Mouse (Mus musculus): ENCODE data around the gene Mesd. TPM values are rescaled to one million over a fixed set of nuclear protein-coding genes. Genes with fewer than 3 reads are reported as not detected.
A peak's percentile ranks its signal among the peaks of the same experiment; 100 is the strongest.

Gene Mesd
- polyA plus RNA-seq, 1 experiment from 2014 or later: 113 TPM

- H3K9me3 ChIP-seq: no peaks in the 10 kb centered on the region
- 68% methylated on average over 9 of the region's 9 CpGs for WGBS
- H3K36me3 ChIP-seq: no peaks in the 10 kb centered on the region
- peaks cover 19% of the 10 kb centered on the region for H3K4me1 ChIP-seq
- no peaks in the 10 kb centered on the region for H3K27me3 ChIP-seq
- ATAC-seq (ENCODE audit: insufficient number of reproducible peaks, insufficient read depth, low FRiP score, low TSS enrichment, low read depth): no peak
- no peak overlapping the region for H3K4me3 ChIP-seq
- no peak overlapping the region for H3K4me2 ChIP-seq
- no peak overlapping the region for H3K9ac ChIP-seq
- no peak overlapping the region; the same call in 1 of the 2 replicates for H3K27ac ChIP-seq
Measured at GRCm38 (mm10) chr7:83856353-83857207, 27.7 kb upstream of the Mesd start.

GRCm38 (mm10) chr7:83857208-83857488, 27.1 kb upstream of the Mesd start:
- no peak for ATAC-seq (ENCODE audit: insufficient number of reproducible peaks, insufficient read depth, low FRiP score, low TSS enrichment, low read depth)
- H3K4me2 ChIP-seq: no peak overlapping the region
- 82% methylated on average over 2 of the region's 2 CpGs for WGBS
- no peak overlapping the region for H3K9ac ChIP-seq
- no peak overlapping the region for H3K4me3 ChIP-seq
- H3K4me1 ChIP-seq: peaks cover 16% of the 10 kb centered on the region
- H3K36me3 ChIP-seq: no peaks in the 10 kb centered on the region
- no peaks in the 10 kb centered on the region for H3K27me3 ChIP-seq
- H3K27ac ChIP-seq: no peak overlapping the region; the same call in 1 of the 2 replicates
- H3K9me3 ChIP-seq: no peaks in the 10 kb centered on the region

- WGBS: 95% methylated on average over 3 of the region's 3 CpGs
- Histone ChIP-seq H3K4me2 (no peak overlapping the region), H3K36me3 (no peaks in the 10 kb centered on the region), H3K4me3 (no peak overlapping the region), H3K27ac (no peak overlapping the region), H3K9ac (no peak overlapping the region), H3K4me1 (peaks cover 8% of the 10 kb centered on the region), H3K27me3 (no peaks in the 10 kb centered on the region), H3K9me3 (no peaks in the 10 kb centered on the region)
- no peak for ATAC-seq (ENCODE audit: insufficient number of reproducible peaks, insufficient read depth, low FRiP score, low TSS enrichment, low read depth)
Measured at GRCm38 (mm10) chr7:83857921-83858320, 26.3 kb upstream of the Mesd start.

- H3K27me3 ChIP-seq: no peaks in the 10 kb centered on the region
- no peak overlapping the region for H3K4me2 ChIP-seq
- H3K9me3 ChIP-seq: no peaks in the 10 kb centered on the region
- H3K4me1 ChIP-seq: peaks cover 7% of the 10 kb centered on the region; the same call in 1 of the 2 replicates
- no peak overlapping the region for H3K4me3 ChIP-seq
- WGBS: 35% methylated on average over 4 of the region's 4 CpGs
- H3K9ac ChIP-seq: no peak overlapping the region
- no peak for ATAC-seq (ENCODE audit: insufficient number of reproducible peaks, insufficient read depth, low FRiP score, low TSS enrichment, low read depth)
- no peak overlapping the region for H3K27ac ChIP-seq
- H3K36me3 ChIP-seq: no peaks in the 10 kb centered on the region
Measured at GRCm38 (mm10) chr7:83859378-83860083, 24.7 kb upstream of the Mesd start.

GRCm38 (mm10) chr7:83863554-83863953, 20.7 kb upstream of the Mesd start:
- 45% methylated on average over 2 of the region's 2 CpGs for WGBS

GRCm38 (mm10) chr7:83868200-83868599, 16.1 kb upstream of the Mesd start:
- no peak overlapping the region for H3K9ac ChIP-seq
- no peaks in the 10 kb centered on the region for H3K27me3 ChIP-seq
- no peak for ATAC-seq (ENCODE audit: insufficient number of reproducible peaks, insufficient read depth, low FRiP score, low TSS enrichment, low read depth)
- no peak overlapping the region for H3K4me3 ChIP-seq
- no peak overlapping the region for H3K27ac ChIP-seq
- H3K4me1 ChIP-seq: no peaks in the 10 kb centered on the region
- H3K36me3 ChIP-seq: no peaks in the 10 kb centered on the region
- H3K4me2 ChIP-seq: no peak overlapping the region
- 82% methylated on average over 3 of the region's 3 CpGs for WGBS
- no peaks in the 10 kb centered on the region for H3K9me3 ChIP-seq

More at GRCm38 (mm10) chr7:83863554-83863953, 20.7 kb upstream of the Mesd start:
- Histone ChIP-seq H3K27ac (no peak overlapping the region), H3K36me3 (no peaks in the 10 kb centered on the region), H3K4me2 (no peak overlapping the region), H3K9me3 (no peaks in the 10 kb centered on the region), H3K4me1 (peaks cover 5% of the 10 kb centered on the region; the same call in 1 of the 2 replicates), H3K27me3 (no peaks in the 10 kb centered on the region), H3K9ac (no peak overlapping the region), H3K4me3 (no peak overlapping the region)
- ATAC-seq (ENCODE audit: insufficient number of reproducible peaks, insufficient read depth, low FRiP score, low TSS enrichment, low read depth): no peak

- 44% methylated on average over 5 of the region's 5 CpGs for WGBS
- Histone ChIP-seq H3K9me3 (no peaks in the 10 kb centered on the region), H3K27ac (no peak overlapping the region), H3K4me3 (no peak overlapping the region), H3K9ac (no peak overlapping the region), H3K36me3 (no peaks in the 10 kb centered on the region), H3K27me3 (no peaks in the 10 kb centered on the region), H3K4me1 (no peaks in the 10 kb centered on the region), H3K4me2 (no peak overlapping the region)
- no peak for ATAC-seq (ENCODE audit: insufficient number of reproducible peaks, insufficient read depth, low FRiP score, low TSS enrichment, low read depth)
Measured at GRCm38 (mm10) chr7:83869839-83870543, 14.3 kb upstream of the Mesd start.

GRCm38 (mm10) chr7:83877088-83877487, 7.2 kb upstream of the Mesd start:
- Histone ChIP-seq H3K4me2 (no peak overlapping the region), H3K9ac (no peak overlapping the region), H3K36me3 (peaks cover 24% of the 10 kb centered on the region), H3K27ac (no peak overlapping the region), H3K27me3 (no peaks in the 10 kb centered on the region), H3K9me3 (no peaks in the 10 kb centered on the region), H3K4me3 (no peak overlapping the region), H3K4me1 (peaks cover 43% of the 10 kb centered on the region)
- ATAC-seq (ENCODE audit: insufficient number of reproducible peaks, insufficient read depth, low FRiP score, low TSS enrichment, low read depth): no peak
- 80% methylated on average over 3 of the region's 3 CpGs for WGBS

- no peak overlapping the region; the same call in 1 of the 2 replicates for H3K27ac ChIP-seq
- peaks cover 30% of the 10 kb centered on the region for H3K36me3 ChIP-seq
- H3K4me3 ChIP-seq: 0 out of 2 replicates have a peak overlapping the region, but pooled peaks have one; percentile 7
Measured at GRCm38 (mm10) chr7:83878676-83879448, 5.4 kb upstream of the Mesd start.

GRCm38 (mm10) chr7:83882150-83882632, 2.1 kb upstream of the Mesd start:
- Histone ChIP-seq H3K4me2 (peak overlapping the region; percentile 93), H3K4me1 (peaks cover 60% of the 10 kb centered on the region), H3K27me3 (no peaks in the 10 kb centered on the region), H3K27ac (peak overlapping the region; percentile 95; the same call in 1 of the 2 replicates), H3K4me3 (peak overlapping the region; percentile 91), H3K36me3 (peaks cover 16% of the 10 kb centered on the region), H3K9ac (peak overlapping the region; percentile 92), H3K9me3 (no peaks in the 10 kb centered on the region)
- WGBS: 87% methylated on average over 35 of the region's 35 CpGs
- ATAC-seq (ENCODE audit: insufficient number of reproducible peaks, insufficient read depth, low FRiP score, low TSS enrichment, low read depth): no peak

More at GRCm38 (mm10) chr7:83878676-83879448, 5.4 kb upstream of the Mesd start:
- Histone ChIP-seq H3K27me3 (no peaks in the 10 kb centered on the region), H3K9me3 (no peaks in the 10 kb centered on the region), H3K4me1 (peaks cover 52% of the 10 kb centered on the region), H3K9ac (peak overlapping the region; percentile 46), H3K4me2 (peak overlapping the region; percentile 93)
- WGBS: 4% methylated on average over 5 of the region's 5 CpGs
- no peak for ATAC-seq (ENCODE audit: insufficient number of reproducible peaks, insufficient read depth, low FRiP score, low TSS enrichment, low read depth)
